Mouse (Mus musculus): ENCODE measurements around the gene Zfp449.

GRCm38 (mm10) chrX:56346176-56346931 is at the start of gene Zfp449:
- TF ChIP-seq GATA1 (IDR thresholded peaks at IDR 0.05; ENCODE audit: borderline replicate concordance, low read length): no peak
- TF ChIP-seq FLI1 (IDR thresholded peaks at IDR 0.05; ENCODE audit: low read length): no peak
